Mouse (Mus musculus) midbrain, embryonic 11.5 days (tissue): Measurements from ENCODE around the gene Tnxb. TPM values are rescaled to one million over a fixed set of nuclear protein-coding genes. Genes with fewer than 3 reads are reported as not detected.
"Not testable (repeated sequence)": the region's sequence is repeated elsewhere in the genome, so short reads cannot be mapped to it uniquely, and the experiment has no call there.

Experiments used
- ATAC-seq: fragments of 200-750 bp; cut with Nextera tagmentation; 2 replicates; pipeline ENCODE4 v1.8.0; 2017; ENCODE audit warnings: moderate TSS enrichment, moderate library complexity; ENCODE audit not compliant: low FRiP score
- DNase-seq: peaks from one replicate; pipeline ENCODE4 v3.0.0; 2015; ENCODE audit warnings: low spot score; ENCODE audit errors: missing footprints
- H3K27ac ChIP-seq: fragments of 300-500 bp; sonication (generic); 2 replicates; pipeline ENCODE4 v1.5.1; 2014; ENCODE audit warnings: low read depth, low read length
- H3K27me3 ChIP-seq: fragments of 300-500 bp; sonication (generic); 2 replicates; pipeline ENCODE4 v1.6.1; 2014; ENCODE audit warnings: mild to moderate bottlenecking, low read length, moderate library complexity, mixed read lengths; ENCODE audit not compliant: control insufficient read depth, insufficient read depth
- H3K36me3 ChIP-seq: fragments of 300-500 bp; sonication (generic); 2 replicates; pipeline ENCODE4 v1.6.1; 2014; ENCODE audit warnings: mild to moderate bottlenecking, low read length, moderate library complexity, mixed read lengths; ENCODE audit not compliant: control insufficient read depth, insufficient read depth
- H3K4me1 ChIP-seq: fragments of 300-500 bp; sonication (generic); 2 replicates; pipeline ENCODE4 v1.6.1; 2014; ENCODE audit warnings: low read length; ENCODE audit not compliant: control insufficient read depth, insufficient read depth
- H3K4me2 ChIP-seq: fragments of 300-500 bp; sonication (generic); 2 replicates; pipeline ENCODE4 v1.6.1; 2014; ENCODE audit warnings: mild to moderate bottlenecking, moderate library complexity
- H3K4me3 ChIP-seq: fragments of 300-500 bp; sonication (generic); 2 replicates; pipeline ENCODE4 v1.5.1; 2014; ENCODE audit warnings: low read depth, low read length
- H3K9ac ChIP-seq: fragments of 300-500 bp; sonication (generic); 2 replicates; pipeline ENCODE4 v1.6.1; 2014; ENCODE audit warnings: low read length
- H3K9me3 ChIP-seq: fragments of 300-500 bp; sonication (generic); 2 replicates; pipeline ENCODE4 v1.6.1; 2016; ENCODE audit warnings: low read length; ENCODE audit not compliant: control insufficient read depth
- WGBS: fragments of 180-500 bp; shearing (Covaris S2); extraction: QIAGEN DNeasy Blood & Tissue Kit; methylation state at CpG from one replicate; pipeline ENCODE4 v1.1.7; 2014; 5-methylcytosine and 5-hydroxymethylcytosine counted together
- polyA plus RNA-seq: library from polyadenylated mRNA; unstranded; fragments of >200 nt; fragmentation: Nextera tagmentation; extraction: Ambion mirVana; gene quantifications from 2 replicates; pipeline ENCODE4 v1.2.1, GENCODE M21; 2014

The Tnxb gene
- polyA plus RNA-seq, 1 experiment from 2014 or later: 0.05 TPM

DNA sequence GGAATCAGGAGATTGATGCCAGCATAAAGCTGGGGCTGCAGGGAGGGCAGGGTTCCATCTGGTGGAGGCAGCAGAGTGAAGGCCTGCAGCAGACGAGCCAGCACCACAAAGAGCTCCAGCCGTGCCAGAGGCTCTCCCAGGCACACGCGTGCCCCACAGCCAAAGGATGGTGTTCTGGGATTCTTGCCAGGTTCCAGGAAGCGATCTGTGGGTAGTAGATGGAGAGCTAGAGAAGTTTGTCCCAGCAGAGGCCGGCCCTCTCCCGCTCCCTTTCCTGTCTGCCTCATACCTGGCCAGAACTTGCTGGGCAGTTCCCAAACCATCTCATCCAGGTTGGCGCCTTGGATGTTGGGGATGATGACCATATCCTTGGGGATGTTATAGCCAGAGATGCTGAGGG is 49.6 kb downstream of the Tnxb start:
- not testable (repeated sequence) for H3K4me2 ChIP-seq, H3K9ac ChIP-seq, ATAC-seq, H3K27me3 ChIP-seq, H3K4me1 ChIP-seq, H3K9me3 ChIP-seq, H3K4me3 ChIP-seq, DNase-seq, H3K36me3 ChIP-seq, H3K27ac ChIP-seq
- 92% methylated on average over 6 of the region's 8 CpGs for WGBS

DNA sequence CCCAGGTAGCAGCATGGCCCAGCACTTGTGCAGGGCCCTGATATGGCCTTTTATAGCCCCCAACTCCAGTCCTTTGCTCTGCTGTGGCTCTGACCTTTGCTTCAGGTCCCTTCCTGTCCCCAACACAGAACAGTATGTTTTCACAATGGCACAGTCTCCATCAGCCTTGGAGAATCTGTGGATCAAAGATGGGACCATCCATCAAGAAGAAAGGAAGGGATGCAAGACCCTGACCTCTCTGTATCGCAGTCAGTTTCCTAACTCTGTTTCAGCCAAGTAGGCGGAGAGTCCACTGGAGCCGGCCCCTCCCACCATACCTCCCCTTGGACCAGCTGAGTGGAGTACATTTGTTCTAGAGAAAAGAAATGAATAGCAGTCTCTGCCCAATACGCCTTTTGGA is 51.9 kb downstream of the Tnxb start:
- ATAC-seq, H3K9me3 ChIP-seq, H3K36me3 ChIP-seq, H3K4me1 ChIP-seq, H3K9ac ChIP-seq, DNase-seq, H3K27ac ChIP-seq, H3K27me3 ChIP-seq, H3K4me2 ChIP-seq, H3K4me3 ChIP-seq: not testable (repeated sequence)
- WGBS: 90% methylated on average over 1 of the region's 4 CpGs

DNA sequence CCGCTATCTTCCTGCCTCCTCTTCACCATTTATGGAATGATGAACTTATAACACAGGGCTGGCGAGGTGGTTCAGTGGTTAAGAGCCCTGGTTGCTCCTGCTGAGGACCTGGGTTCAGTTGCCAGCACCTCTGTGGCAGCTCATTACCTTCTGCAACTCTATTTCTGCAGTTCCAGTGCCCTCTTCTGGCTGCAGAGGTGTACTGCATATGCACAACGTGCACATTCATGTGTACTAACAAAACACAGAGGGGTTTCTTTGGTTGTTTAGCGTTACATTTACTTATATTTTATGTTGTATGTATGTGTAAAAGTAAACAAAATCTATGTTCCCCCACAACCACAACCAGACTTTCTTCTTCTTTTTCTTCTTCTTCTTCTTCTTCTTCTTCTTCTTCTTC is 52.7 kb downstream of the Tnxb start:
- 76% methylated on average over 4 of the region's 4 CpGs for WGBS
- Histone ChIP-seq H3K4me2 (no peak overlapping the region), H3K27me3 (no peaks in the 10 kb centered on the region), H3K36me3 (no peaks in the 10 kb centered on the region), H3K4me3 (no peak overlapping the region), H3K4me1 (no peaks in the 10 kb centered on the region), H3K9me3 (peaks cover 2% of the 10 kb centered on the region; the same call in 1 of the 2 replicates), H3K27ac (no peak overlapping the region), H3K9ac (no peak overlapping the region)
- no peak for ATAC-seq
- DNase-seq: no peak

DNA sequence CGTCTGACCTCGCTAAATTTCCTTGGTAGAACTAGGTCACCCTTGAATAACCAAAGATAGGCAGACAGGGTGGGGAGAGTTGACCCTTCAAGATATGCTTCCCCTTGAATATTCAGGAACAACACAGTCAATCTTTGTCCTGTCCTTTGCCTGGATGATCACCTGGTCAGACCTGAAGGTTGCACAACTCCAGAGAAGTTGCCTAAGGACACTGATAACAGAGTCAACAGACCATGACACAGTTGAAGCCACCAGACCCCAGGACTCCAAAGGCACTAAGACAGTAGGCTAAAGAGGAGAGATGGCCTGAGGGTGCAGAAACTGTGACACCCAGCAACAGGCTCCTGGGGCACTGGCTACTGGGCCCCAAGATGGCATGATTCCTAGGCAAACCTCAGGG is 57.6 kb downstream of the Tnxb start:
- no peaks in the 10 kb centered on the region for H3K36me3 ChIP-seq
- no peak for DNase-seq
- H3K9me3 ChIP-seq: peaks cover 2% of the 10 kb centered on the region; the same call in 1 of the 2 replicates
- no peak overlapping the region for H3K4me3 ChIP-seq
- H3K4me1 ChIP-seq: no peaks in the 10 kb centered on the region
- no peaks in the 10 kb centered on the region for H3K27me3 ChIP-seq
- H3K27ac ChIP-seq: no peak overlapping the region
- WGBS: 85% methylated on average over 2 of the region's 2 CpGs
- H3K9ac ChIP-seq: no peak overlapping the region
- no peak overlapping the region for H3K4me2 ChIP-seq
- ATAC-seq: no peak

DNA sequence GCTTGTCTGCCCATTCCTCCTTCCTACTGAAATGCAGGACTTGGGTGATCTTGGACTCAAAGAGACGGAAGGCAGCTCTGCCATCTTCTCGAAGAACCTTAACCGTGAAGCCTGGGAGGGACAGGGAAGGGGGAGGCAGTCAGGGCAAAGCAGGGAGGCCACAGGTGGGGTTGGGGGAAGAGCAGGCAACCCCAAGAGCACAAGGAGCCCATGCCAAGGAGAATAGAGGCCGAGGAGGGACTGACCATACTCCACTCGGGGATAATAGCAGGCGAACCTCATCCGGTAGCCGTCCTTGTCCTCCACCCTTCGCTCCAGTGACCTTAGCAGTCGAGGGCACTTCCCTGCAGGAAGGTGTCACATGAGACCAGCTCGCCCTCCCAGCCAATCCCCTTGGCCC is 58.8 kb downstream of the Tnxb start:
- not testable (repeated sequence) for H3K27ac ChIP-seq, H3K4me2 ChIP-seq, ATAC-seq, H3K4me1 ChIP-seq, H3K36me3 ChIP-seq, H3K4me3 ChIP-seq, H3K27me3 ChIP-seq, H3K9ac ChIP-seq, DNase-seq, H3K9me3 ChIP-seq
- 86% methylated on average over 11 of the region's 11 CpGs for WGBS

DNA sequence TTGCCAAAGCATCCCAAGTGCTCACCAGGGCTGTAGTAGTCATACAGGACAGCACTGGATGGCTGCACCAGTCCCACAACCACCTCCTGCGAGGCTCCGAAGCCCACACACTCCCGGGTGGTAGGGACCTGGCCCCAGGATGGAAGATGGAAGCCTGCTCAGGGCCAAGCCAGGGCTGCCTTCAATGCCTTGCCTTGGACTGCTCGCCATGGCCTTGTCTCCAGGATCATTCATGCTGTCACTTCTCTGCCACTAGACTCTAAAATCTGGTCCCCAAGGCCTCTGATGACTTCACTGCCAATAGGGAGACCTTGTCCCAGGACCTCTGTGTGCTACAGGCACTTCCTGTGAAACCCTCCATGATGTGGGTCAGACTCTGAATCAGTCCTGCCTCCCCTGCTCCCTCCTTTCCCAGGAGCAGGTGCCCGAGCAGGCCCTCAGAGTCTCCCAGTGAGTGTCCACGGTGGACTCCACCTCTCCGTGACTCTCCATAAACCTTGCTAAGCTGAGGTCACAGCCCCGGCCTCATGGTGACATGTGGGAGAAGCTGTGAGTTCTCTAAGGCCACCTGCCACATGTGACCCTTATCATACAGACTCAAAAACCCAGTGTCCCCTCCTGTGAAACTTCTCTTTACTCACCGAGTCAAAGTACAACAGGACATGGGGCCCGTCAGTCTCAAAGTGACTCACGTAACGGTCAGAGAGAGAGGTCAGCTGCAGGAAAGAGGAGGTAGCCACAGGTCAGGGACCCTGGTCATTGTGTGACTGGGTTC is 59.6 kb downstream of the Tnxb start:
- DNase-seq, H3K4me1 ChIP-seq, H3K9ac ChIP-seq, H3K36me3 ChIP-seq, H3K27me3 ChIP-seq, H3K9me3 ChIP-seq, H3K4me2 ChIP-seq, H3K4me3 ChIP-seq, H3K27ac ChIP-seq, ATAC-seq: not testable (repeated sequence)
- 86% methylated on average over 12 of the region's 12 CpGs for WGBS

DNA sequence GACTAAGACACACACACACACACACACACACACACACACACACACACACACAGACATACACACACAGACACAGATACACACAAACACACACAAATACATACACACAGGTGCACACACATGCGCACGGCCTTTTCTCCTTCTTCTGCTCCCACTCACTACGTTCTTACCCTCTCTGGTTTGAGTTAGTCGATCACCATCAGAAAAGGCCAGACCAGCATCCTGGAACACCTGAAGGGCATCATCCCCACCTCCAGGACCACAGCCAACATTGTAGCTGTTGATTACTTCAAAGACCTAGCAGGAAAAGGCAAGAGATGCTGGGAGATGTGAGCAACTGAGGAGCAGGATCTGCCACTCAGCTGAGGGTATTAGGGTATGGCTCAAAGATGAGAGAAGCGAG is 67.1 kb downstream of the Tnxb start:
- ATAC-seq, H3K9ac ChIP-seq: not testable (repeated sequence)
- WGBS: 84% methylated on average over 5 of the region's 5 CpGs

DNA sequence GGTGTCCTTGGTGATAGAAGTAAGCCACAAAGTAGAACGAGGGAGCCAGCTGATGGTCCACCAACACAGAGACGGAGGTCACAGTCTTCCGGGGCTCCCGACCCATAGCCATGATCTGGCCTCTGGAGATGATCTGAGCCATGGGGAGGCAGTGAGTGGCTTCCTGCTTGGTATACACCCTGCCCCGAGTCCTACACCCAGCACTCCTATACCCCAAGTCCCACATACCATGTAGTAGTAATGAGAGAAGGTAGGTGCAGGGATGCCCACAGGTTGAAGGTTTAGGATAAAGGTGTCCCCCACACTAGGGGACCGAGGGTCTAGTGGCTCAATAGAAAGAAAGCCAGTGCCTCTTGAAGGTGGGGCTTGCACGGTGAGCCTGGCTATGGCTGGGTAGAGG is 69.4 kb downstream of the Tnxb start:
- not testable (repeated sequence) for ATAC-seq, DNase-seq, H3K27me3 ChIP-seq, H3K4me1 ChIP-seq, H3K27ac ChIP-seq, H3K36me3 ChIP-seq, H3K4me3 ChIP-seq, H3K9me3 ChIP-seq, H3K4me2 ChIP-seq, H3K9ac ChIP-seq
- 85% methylated on average over 7 of the region's 7 CpGs for whole genome bisulfite sequencing

More for the DNA sequence above, 67.1 kb downstream of the Tnxb start:
- not testable (repeated sequence) for H3K4me1 ChIP-seq, H3K36me3 ChIP-seq, H3K4me3 ChIP-seq, H3K27me3 ChIP-seq, H3K4me2 ChIP-seq, H3K9me3 ChIP-seq, H3K27ac ChIP-seq, DNase-seq

DNA sequence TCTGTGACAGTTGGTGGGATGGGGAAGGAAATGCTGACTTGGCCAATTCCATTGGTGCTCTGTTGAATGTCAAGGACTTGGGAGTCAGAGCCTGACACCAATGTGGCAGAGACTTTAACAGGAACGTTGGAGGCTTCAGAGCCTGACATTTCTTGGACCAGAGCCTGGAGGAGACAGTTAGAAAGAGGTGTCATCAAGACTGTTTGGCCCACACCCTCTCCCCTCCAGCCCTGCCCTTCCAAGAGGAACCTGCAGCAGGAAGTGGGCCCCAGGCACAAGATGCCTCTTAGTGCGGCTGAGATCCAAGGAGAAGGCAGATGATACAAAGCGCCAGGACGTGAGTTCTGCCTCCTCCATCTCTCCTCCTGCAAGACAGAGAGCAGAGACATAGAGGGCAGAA is 69.9 kb downstream of the Tnxb start:
- Histone ChIP-seq H3K4me1 (no peaks in the 10 kb centered on the region), H3K9ac (no peak overlapping the region), H3K4me2 (no peak overlapping the region), H3K36me3 (no peaks in the 10 kb centered on the region), H3K27ac (no peak overlapping the region), H3K9me3 (no peaks in the 10 kb centered on the region), H3K4me3 (no peak overlapping the region), H3K27me3 (no peaks in the 10 kb centered on the region)
- ATAC-seq (no peak), DNase-seq (no peak)
- WGBS: 77% methylated on average over 4 of the region's 4 CpGs
